Comparison of ENCODE assay signal across 9 mouse cellular contexts in genomic region chr1:155809706-155810442, GRCm38 (mm10). TPM values are rescaled to one million over a fixed set of nuclear protein-coding genes. Genes with fewer than 3 reads are reported as not detected.
A peak's percentile ranks its signal among the peaks of the same experiment; 100 is the strongest.
DNase-seq lines count a peak whose midpoint lies in the region; ATAC-seq and TF ChIP-seq lines count a peak whose summit lies in the region.
"Had no signal": no experiment of that assay in that cellular context is flagged by ENCODE, and none has a peak within 500 bp of the region (broad histone marks: within the 10 kb centered on the region; RNA-seq: fewer than 3 reads in every experiment).

No protein-coding gene starts in this region.

- 56% methylated on average over 10 of the region's 10 CpGs for WGBS in heart, postnatal 0 days
- WGBS in lung, adult 2 months = 29% methylated on average over 10 of the region's 10 CpGs
- 31% methylated on average over 10 of the region's 10 CpGs for WGBS in stomach, postnatal 0 days

- no peaks in the 10 kb centered on the region for H3K27me3 ChIP-seq in C2C12 (ENCODE audit: control insufficient read depth, insufficient read depth, insufficient read length)
- H3K27me3 ChIP-seq in heart, postnatal 0 days (ENCODE audit: control insufficient read depth, insufficient read depth, low read length) = no peaks in the 10 kb centered on the region
- no peaks in the 10 kb centered on the region for H3K27me3 ChIP-seq in stomach, postnatal 0 days (ENCODE audit: control insufficient read depth, insufficient read depth, low read length)
- H3K27me3 ChIP-seq: embryonic facial prominence, embryonic 12.5 days had no signal

- H3K9me3 ChIP-seq in heart, postnatal 0 days (replicated peaks; ENCODE audit: control insufficient read depth, low read length) = no peaks in the 10 kb centered on the region
- H3K9me3 ChIP-seq in stomach, postnatal 0 days (ENCODE audit: control insufficient read depth, low read length) = no peaks in the 10 kb centered on the region
- H3K9me3 ChIP-seq: embryonic facial prominence, embryonic 12.5 days had no signal

- H3ac ChIP-seq in C2C12 (ENCODE audit: control insufficient read depth, insufficient read length, low read depth) = peak overlapping the region; percentile 54

- no peak for TF ChIP-seq CTCF in C2C12 (IDR thresholded peaks at IDR 0.05; ENCODE audit: control insufficient read depth, insufficient read depth, insufficient read length)
- TF ChIP-seq CTCF in heart, postnatal 0 days (IDR thresholded peaks at IDR 0.05; ENCODE audit: low read depth) = no peak
- no peak for TF ChIP-seq CTCF in lung, adult 2 months (IDR thresholded peaks at IDR 0.05; ENCODE audit: insufficient read depth, low read length)
- no peak for TF ChIP-seq CTCF in stomach, postnatal 0 days (IDR thresholded peaks at IDR 0.05; ENCODE audit: low read depth)

- TF ChIP-seq EP300 in heart, postnatal 0 days (IDR thresholded peaks at IDR 0.05; ENCODE audit: low read depth) = no peak
- TF ChIP-seq EP300 in stomach, postnatal 0 days (optimal IDR thresholded peaks at IDR 0.05) = no peak

- no peak for ATAC-seq in heart, postnatal 0 days (ENCODE audit: insufficient read depth, low read depth)
- peak; percentile 81 for ATAC-seq in stomach, postnatal 0 days (ENCODE audit: low FRiP score, low TSS enrichment)
- no peak for ATAC-seq in inflammation-experienced regulatory T-cells, adult 6 months

- peaks cover 30% of the 10 kb centered on the region for H3K4me1 ChIP-seq in heart, postnatal 0 days (ENCODE audit: control insufficient read depth, insufficient read depth)
- peaks cover 14% of the 10 kb centered on the region; the same call in 1 of the 2 replicates for H3K4me1 ChIP-seq in lung, adult 2 months (ENCODE audit: control insufficient read depth, insufficient read depth, low read length)
- peaks cover 16% of the 10 kb centered on the region for H3K4me1 ChIP-seq in stomach, postnatal 0 days (replicated peaks; ENCODE audit: control insufficient read depth, insufficient read depth)

- peak; percentile 36 for DNase-seq in embryo, embryonic 10 days (ENCODE audit: low spot score)
- DNase-seq in embryo, embryonic 9.5 days (ENCODE audit: extremely low spot score) = no peak
- peak; percentile 28 for DNase-seq in heart, postnatal 0 days (ENCODE audit: low spot score)
- DNase-seq in lung, adult 2 months = peak; percentile 59
- peak; percentile 63 for DNase-seq in stomach, postnatal 0 days (ENCODE audit: low spot score)
- no peak for DNase-seq in kidney, adult 11 months

- no peak overlapping the region for H3K4me3 ChIP-seq in C2C12 (ENCODE audit: insufficient read depth, poor library complexity, severe bottlenecking)
- no peak overlapping the region for H3K4me3 ChIP-seq in heart, postnatal 0 days (ENCODE audit: low read depth, low read length)
- peak overlapping the region; percentile 22 for H3K4me3 ChIP-seq in lung, adult 2 months (replicated peaks; ENCODE audit: extremely low read depth, low read depth, low read length)
- peak overlapping the region; percentile 88 for H3K4me3 ChIP-seq in stomach, postnatal 0 days (ENCODE audit: low read depth, low read length)
- H3K4me3 ChIP-seq: embryonic facial prominence, embryonic 12.5 days had no signal

- peaks cover 7% of the 10 kb centered on the region for H3K79me3 ChIP-seq in C2C12 (ENCODE audit: low read depth)

- H3K36me3 ChIP-seq in C2C12 (ENCODE audit: control insufficient read depth, insufficient read depth) = peaks cover 4% of the 10 kb centered on the region
- H3K36me3 ChIP-seq in heart, postnatal 0 days (replicated peaks; ENCODE audit: control insufficient read depth, insufficient read depth, low read length) = no peaks in the 10 kb centered on the region
- no peaks in the 10 kb centered on the region for H3K36me3 ChIP-seq in stomach, postnatal 0 days (ENCODE audit: control insufficient read depth, insufficient read depth, low read length)
- H3K36me3 ChIP-seq: embryonic facial prominence, embryonic 12.5 days had no signal

- peak; percentile 14; the same call in 1 of the 2 replicates for TF ChIP-seq POLR2A in lung, adult 2 months (IDR thresholded peaks at IDR 0.05; ENCODE audit: borderline replicate concordance, extremely low read depth, low read depth, low read length)

- peak overlapping the region; percentile 30; the same call in 1 of the 2 replicates for H3K9ac ChIP-seq in heart, postnatal 0 days (replicated peaks; ENCODE audit: low read depth, low read length)
- H3K9ac ChIP-seq in stomach, postnatal 0 days (ENCODE audit: low read length) = peak overlapping the region; percentile 51
- H3K9ac ChIP-seq: embryonic facial prominence, embryonic 12.5 days had no signal

- H3K27ac ChIP-seq in heart, postnatal 0 days (ENCODE audit: low read depth) = peak overlapping the region; percentile 85
- H3K27ac ChIP-seq in stomach, postnatal 0 days (replicated peaks) = peak overlapping the region; percentile 91

- H3K79me2 ChIP-seq in C2C12 (ENCODE audit: control insufficient read depth, insufficient read depth) = peaks cover 34% of the 10 kb centered on the region

- peak overlapping the region; percentile 81 for H3K4me2 ChIP-seq in heart, postnatal 0 days (ENCODE audit: low read depth, low read length)
- peak overlapping the region; percentile 73 for H3K4me2 ChIP-seq in stomach, postnatal 0 days (replicated peaks; ENCODE audit: low read depth)
- H3K4me2 ChIP-seq: embryonic facial prominence, embryonic 12.5 days had no signal

TF ChIP-seq in C2C12, 6 proteins besides CTCF, POLR2A, EP300 and RAD21:
- TF ChIP-seq CEBPB (IDR thresholded peaks at IDR 0.05; ENCODE audit: low read depth) (no peak), MYOD1 (IDR thresholded peaks at IDR 0.05; ENCODE audit: control insufficient read depth, insufficient read length, low read depth) (no peak), FOSL1 (IDR thresholded peaks at IDR 0.05; ENCODE audit: insufficient read depth, low read length, poor library complexity, severe bottlenecking) (no peak), MAX (IDR thresholded peaks at IDR 0.05) (no peak), USF1 (IDR thresholded peaks at IDR 0.05; ENCODE audit: low read depth) (no peak), MYOG (IDR thresholded peaks at IDR 0.05; ENCODE audit: control insufficient read depth, extremely low read depth, insufficient read length) (no peak)

RNA-seq across cellular contexts. Expression of gene Qsox1, which starts 2.8 kb away (rescaled TPM):
- polyA plus RNA-seq in C2C12 (2012; fragmentation: generic; extraction: Trizol) = 70.3 TPM
- 58.2 and 64.8 TPM in 2 replicates for total RNA-seq in heart, postnatal 0 days (2014; rRNA removed; ENCODE audit: low replicate concordance)
- polyA plus RNA-seq in heart, postnatal 0 days (2015; fragmentation: Nextera tagmentation; extraction: Ambion mirVana) = 28.1 and 33.2 TPM in 2 replicates
- polyA plus RNA-seq in lung, adult 2 months (2012; rRNA removed) = 170 and 171 TPM in 2 replicates
- 95.7 and 98.0 TPM in 2 replicates for polyA plus RNA-seq in stomach, postnatal 0 days (2015; fragmentation: Nextera tagmentation; extraction: Ambion mirVana)
- 10 to 100 TPM; 39.2 to 46.8 (median 44.1) TPM for polyA plus RNA-seq in inflammation-experienced regulatory T-cells, adult 6 months (2017; shearing (Covaris generic))

RNA-seq across cellular contexts. Expression of gene Lhx4, which starts 58.4 kb away (rescaled TPM):
- polyA plus RNA-seq in C2C12 (2012; fragmentation: generic; extraction: Trizol) = not detected
- total RNA-seq in heart, postnatal 0 days (2014; rRNA removed; ENCODE audit: low replicate concordance) = not detected in 2 replicates
- not detected in 2 replicates for polyA plus RNA-seq in heart, postnatal 0 days (2015; fragmentation: Nextera tagmentation; extraction: Ambion mirVana)
- not detected in 2 replicates for polyA plus RNA-seq in lung, adult 2 months (2012; rRNA removed)
- 0.04 and 0.10 TPM in 2 replicates for polyA plus RNA-seq in stomach, postnatal 0 days (2015; fragmentation: Nextera tagmentation; extraction: Ambion mirVana)
- not detected for polyA plus RNA-seq in inflammation-experienced regulatory T-cells, adult 6 months (2017; shearing (Covaris generic))

Comparison
In these comparisons a context has a peak if more than half of its experiments do, and no peak if none do; other contexts are left out.
1. DNase-seq: peak in embryo, embryonic 10 days (single experiment), heart, postnatal 0 days (single experiment), lung, adult 2 months (single experiment) and stomach, postnatal 0 days (single experiment); none in embryo, embryonic 9.5 days (single experiment) and kidney, adult 11 months (single experiment).
2. H3K4me3 ChIP-seq: peak in lung, adult 2 months (single experiment) and stomach, postnatal 0 days (single experiment); none in C2C12 (single experiment) and heart, postnatal 0 days (single experiment).